Mouse (Mus musculus): ENCODE results near the gene Sh3rf1. TPM values are rescaled to one million over a fixed set of nuclear protein-coding genes. Genes with fewer than 3 reads are reported as not detected.

Sh3rf1 gene
- total RNA-seq (2014; fragmentation: Nextera tagmentation): 1.8 and 2.8 TPM in 2 replicates
- 0.14 and 0.91 TPM in 2 replicates for total RNA-seq (2017)

DNA sequence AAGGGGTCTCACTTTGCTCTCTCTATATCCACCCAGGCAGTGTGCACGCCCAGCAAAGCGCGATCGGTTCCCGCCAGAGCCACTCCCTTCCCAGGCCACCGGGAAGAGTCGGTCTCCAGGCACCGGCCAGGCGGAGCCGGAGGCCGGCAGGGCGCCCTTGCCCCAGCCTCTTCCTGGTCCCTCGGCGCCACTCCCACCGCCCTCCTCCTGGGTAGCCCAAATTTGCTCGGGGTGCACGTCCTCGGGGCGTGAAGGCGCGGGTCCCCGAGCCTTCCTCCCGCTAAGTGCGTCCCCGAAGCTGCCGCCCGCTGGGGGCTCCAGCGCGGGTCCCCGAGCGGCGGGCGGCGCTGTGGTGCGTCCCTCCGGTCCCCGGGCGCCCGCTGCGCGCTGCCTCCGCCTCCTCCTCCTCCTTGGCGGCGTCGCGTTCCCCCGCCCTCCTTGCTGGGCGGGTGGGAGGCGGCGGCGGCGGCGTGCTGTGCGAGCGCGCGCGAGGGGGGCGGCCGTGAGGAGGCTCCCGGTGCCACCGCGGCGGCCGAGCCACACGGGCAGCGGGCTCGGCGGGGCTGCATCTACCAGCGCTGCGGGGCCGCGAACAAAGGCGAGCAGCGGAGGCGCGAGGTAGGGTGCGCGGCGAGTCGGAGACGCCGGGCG is at the start of gene Sh3rf1:
Sh3rf1 (plus strand) TSS at position 144 of the 651 bp plus-strand sequence.
- ATAC-seq (replicated peaks; ENCODE audit: low FRiP score, low TSS enrichment, poor library complexity, severe bottlenecking): peak; percentile 85

DNA sequence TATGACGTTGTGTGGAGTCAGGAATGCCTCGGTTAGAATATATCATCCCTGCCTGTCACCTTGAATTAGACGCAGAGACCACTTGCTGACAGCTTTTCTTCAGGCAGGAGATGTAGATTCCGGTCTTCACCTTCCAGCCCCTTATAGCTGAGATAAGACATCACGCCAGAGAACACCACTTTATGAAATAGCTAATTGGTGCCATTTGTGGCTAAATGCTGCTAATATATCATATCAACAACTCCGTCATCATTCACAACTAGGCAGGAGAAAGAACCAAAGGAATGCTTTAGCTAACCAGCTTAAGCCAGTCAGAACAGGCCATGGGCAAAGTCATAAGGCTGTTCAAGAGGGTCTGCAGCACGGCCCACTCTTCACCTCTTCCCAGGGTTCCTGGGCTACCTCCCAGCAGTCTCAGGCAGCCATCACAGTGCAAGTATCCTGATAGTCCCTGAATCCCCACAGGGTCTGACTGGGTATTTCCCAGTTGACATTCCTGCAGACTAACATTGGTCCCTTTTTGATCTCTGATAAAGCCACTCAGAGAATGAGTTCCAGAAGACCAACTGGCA is 49.7 kb upstream of the Sh3rf1 start:
- no peak for ATAC-seq (replicated peaks; ENCODE audit: low FRiP score, low TSS enrichment, poor library complexity, severe bottlenecking)

- no peak for ATAC-seq (replicated peaks; ENCODE audit: low FRiP score, low TSS enrichment, poor library complexity, severe bottlenecking)
Observed at GRCm38 (mm10) chr8:61175876-61176275, 47.8 kb upstream of the Sh3rf1 start.

DNA sequence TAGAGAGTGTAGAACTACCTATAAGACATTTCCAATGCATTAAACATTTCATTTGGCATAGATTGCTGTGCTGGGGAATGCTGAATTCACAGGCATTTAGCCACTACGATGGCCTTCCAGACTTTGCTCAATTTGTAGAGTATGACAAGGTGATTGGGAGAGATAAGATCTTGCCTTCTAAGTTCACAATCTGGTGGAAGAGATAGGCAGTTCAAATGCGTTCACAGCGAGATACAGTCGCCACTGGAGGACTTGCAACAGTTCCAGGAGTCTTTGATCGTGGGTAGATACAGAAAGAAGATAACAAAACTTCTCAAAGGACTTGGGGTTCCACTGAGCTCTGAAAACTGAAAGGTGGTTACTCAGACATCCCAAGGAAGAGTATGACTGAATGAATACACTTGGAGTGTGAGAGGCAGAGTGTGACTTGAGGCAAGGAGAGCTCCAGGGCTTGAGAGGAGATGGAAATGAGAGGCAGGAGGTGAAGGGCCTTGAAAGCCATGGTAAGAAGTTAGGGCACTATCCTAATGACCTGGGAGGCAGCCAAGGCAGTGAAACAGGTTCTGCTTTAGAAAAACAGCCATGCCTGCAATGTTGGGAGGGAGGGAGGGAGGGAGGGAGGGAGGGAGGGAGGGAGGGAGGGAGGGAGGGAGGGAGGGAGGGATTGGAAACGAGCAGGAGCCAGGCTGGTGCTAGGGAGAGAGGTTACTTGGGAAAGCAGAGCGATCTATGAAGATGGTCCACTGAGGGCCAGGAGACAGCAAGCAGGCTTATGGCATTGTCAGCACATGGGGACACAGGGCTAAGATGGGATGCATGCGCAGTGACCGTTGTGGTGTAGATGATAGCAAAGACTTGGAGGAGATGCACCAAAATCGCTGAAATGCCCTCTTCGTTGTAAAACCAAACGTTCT is 45.7 kb upstream of the Sh3rf1 start:
- ATAC-seq (replicated peaks; ENCODE audit: low FRiP score, low TSS enrichment, poor library complexity, severe bottlenecking): no peak

DNA sequence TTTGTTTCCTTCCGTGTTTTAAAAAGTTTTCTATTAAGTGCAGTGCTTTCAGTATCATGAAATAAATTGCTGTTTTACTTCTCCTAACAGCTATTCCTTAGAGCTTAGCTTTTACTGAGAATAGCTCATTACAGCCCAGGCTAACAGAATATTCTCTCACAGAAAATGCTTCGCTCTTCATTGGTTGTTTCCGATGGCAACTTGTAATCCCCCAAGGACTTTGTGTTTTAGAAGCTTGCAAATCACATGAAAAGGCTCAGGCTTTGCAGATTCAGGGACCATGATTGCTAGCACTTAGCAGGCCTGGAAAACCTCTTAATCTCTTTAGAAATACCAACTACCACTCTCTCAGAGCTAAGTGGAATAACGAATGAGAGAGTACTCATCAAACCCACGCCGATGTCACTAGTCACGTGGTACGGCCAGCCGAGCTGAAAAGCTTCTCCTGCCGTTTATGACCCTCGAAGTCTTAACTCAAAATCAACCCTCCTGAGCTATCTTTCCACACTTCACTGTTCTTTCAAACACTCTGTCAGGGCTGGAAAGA is 45.0 kb upstream of the Sh3rf1 start:
- ATAC-seq (replicated peaks; ENCODE audit: low FRiP score, low TSS enrichment, poor library complexity, severe bottlenecking): no peak

DNA sequence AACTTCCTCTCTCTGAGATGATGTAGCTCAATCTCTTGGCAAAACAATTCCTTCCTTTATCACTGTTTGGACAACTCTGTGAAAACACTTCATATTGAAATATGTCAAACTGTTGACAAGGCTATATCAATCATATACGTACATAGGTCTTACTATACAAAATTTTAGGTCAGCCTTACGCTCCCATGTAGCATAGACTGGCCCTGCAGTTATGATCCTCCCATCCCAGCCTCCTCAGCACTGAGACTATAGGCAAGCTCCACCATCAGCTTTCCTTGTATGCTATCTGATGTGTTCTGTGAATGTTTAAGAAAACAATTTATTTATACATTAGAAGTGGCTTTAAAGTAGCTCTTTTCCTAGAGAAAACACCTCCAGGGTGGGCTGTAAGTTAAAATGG is 42.1 kb upstream of the Sh3rf1 start:
- no peak for ATAC-seq (replicated peaks; ENCODE audit: low FRiP score, low TSS enrichment, poor library complexity, severe bottlenecking)

GRCm38 (mm10) chr8:61182020-61182419 is 41.7 kb upstream of the Sh3rf1 start:
- no peak for ATAC-seq (replicated peaks; ENCODE audit: low FRiP score, low TSS enrichment, poor library complexity, severe bottlenecking)

- ATAC-seq (replicated peaks; ENCODE audit: low FRiP score, low TSS enrichment, poor library complexity, severe bottlenecking): no peak
Observed at GRCm38 (mm10) chr8:61185274-61186198, 38.1 kb upstream of the Sh3rf1 start.

- no peak for ATAC-seq (replicated peaks; ENCODE audit: low FRiP score, low TSS enrichment, poor library complexity, severe bottlenecking)
Observed at GRCm38 (mm10) chr8:61194306-61194925, 29.3 kb upstream of the Sh3rf1 start.

- ATAC-seq (replicated peaks; ENCODE audit: low FRiP score, low TSS enrichment, poor library complexity, severe bottlenecking): no peak
Observed at GRCm38 (mm10) chr8:61200254-61200887, 23.3 kb upstream of the Sh3rf1 start.

DNA sequence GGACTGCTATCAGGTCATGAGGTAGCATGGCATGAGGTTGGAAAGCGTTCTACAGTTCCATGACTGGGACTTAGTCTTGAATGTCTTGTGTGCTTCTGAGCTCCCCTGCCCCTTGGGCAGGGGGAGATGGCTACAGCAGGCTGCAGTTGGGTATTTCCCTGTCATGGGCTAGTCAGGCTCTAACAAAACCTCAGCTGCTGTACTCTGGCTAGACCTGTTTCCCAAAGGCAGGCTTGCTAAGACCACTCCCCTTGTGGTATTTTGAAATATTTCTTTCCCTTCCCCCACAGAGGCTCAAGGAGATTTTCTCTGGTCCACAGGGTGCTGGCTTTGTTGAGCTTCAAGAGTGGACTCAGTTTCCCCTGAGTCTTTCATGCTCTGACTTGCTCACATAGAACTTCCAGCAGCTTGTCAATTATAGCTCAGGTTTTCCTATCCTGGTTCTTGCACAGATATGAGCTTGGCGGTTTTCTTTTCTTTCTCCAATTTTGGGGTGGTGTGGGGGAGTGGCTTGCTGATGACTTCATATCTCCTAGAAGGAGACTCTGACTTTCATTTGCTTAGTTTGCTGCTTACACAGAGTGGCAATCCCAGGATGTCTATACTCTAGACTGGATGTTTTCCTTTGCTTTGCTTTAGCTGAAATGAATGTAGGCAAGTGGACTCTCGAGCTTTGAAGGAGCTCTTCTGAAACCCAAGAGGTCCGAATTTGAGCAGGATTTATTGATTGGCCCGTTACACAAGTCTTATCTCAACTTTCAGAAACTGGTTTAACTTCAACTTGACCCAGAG is 20.4 kb upstream of the Sh3rf1 start:
- no peak for ATAC-seq (replicated peaks; ENCODE audit: low FRiP score, low TSS enrichment, poor library complexity, severe bottlenecking)

GRCm38 (mm10) chr8:61206876-61207275 is 16.8 kb upstream of the Sh3rf1 start:
- ATAC-seq (replicated peaks; ENCODE audit: low FRiP score, low TSS enrichment, poor library complexity, severe bottlenecking): no peak

DNA sequence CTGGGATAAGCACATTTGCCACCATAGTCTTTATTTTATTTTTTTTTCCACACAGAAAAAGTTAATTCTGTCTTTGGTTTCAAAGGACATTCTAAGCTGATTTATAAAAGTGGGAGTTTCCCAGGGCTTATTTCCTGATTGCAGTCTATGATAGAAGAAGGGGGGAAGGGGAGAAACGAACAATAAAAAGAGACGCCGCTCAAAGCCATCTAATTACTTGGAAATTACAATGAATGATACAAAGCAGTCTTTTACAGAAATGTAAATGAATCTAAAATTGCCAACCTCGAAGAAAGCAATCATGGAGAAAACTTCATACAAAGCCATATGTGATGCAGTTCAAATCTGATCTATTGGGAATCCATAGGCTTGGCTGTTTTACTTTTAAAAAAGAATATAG is 16.0 kb upstream of the Sh3rf1 start:
- no peak for ATAC-seq (replicated peaks; ENCODE audit: low FRiP score, low TSS enrichment, poor library complexity, severe bottlenecking)

- no peak for ATAC-seq (replicated peaks; ENCODE audit: low FRiP score, low TSS enrichment, poor library complexity, severe bottlenecking)
Observed at GRCm38 (mm10) chr8:61208719-61209118, 15.0 kb upstream of the Sh3rf1 start.

GRCm38 (mm10) chr8:61210836-61211235 is 12.8 kb upstream of the Sh3rf1 start:
- ATAC-seq (replicated peaks; ENCODE audit: low FRiP score, low TSS enrichment, poor library complexity, severe bottlenecking): no peak

DNA sequence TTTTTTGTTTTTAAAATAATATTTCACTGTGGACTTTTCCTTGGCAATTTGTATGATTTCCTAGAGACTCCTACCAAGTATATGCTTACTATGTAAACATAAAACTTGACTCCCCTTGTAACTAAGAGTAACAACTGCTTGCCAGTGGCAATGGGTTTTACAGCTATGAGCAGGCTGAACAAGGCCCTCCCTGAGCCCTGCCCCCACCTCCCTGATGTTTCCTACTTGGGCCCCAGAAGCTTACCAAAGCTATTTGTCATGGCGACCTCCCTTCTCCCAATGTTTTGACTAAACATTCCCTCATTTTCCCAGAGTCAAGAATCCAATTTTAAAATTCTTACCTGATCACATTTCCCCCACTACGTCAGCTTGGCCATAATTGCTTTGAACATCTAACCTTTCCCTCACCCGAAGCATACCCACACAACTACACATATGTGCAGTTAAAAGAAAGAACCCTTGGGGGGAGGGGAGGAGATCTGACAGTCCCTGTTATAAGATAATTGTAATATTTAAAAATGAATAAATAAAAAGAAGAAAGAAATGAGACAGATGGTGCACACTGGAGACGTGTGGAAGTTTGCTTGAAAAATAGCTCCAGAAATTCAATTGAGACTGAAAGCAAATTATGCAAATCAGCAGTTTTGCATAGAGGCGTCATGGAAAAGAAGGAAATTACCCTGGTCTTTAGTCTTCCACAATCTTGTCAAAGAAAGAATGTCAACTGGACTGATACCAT is 8.4 kb upstream of the Sh3rf1 start:
- ATAC-seq (replicated peaks; ENCODE audit: low FRiP score, low TSS enrichment, poor library complexity, severe bottlenecking): no peak

- no peak for ATAC-seq (replicated peaks; ENCODE audit: low FRiP score, low TSS enrichment, poor library complexity, severe bottlenecking)
Observed at GRCm38 (mm10) chr8:61217017-61217416, 6.7 kb upstream of the Sh3rf1 start.

Data from megakaryocyte-erythroid progenitor cell, adult 5-6 weeks (primary cell).